Mouse (Mus musculus) spleen, adult 2 months (tissue): Measurements from ENCODE around the gene Lpin1.

Source experiments
- CTCF ChIP-seq: fragments of 200-500 bp; IDR thresholded peaks from 2 replicates; pipeline ENCODE4 v1.5.1; 2011; ENCODE audit warnings: mild to moderate bottlenecking, inconsistent platforms; ENCODE audit not compliant: insufficient read depth, insufficient read length, insufficient replicate concordance; ENCODE audit errors: extremely low read depth
- POLR2A ChIP-seq: fragments of 200-500 bp; IDR thresholded peaks from 2 replicates; pipeline ENCODE4 v1.6.1; 2011; ENCODE audit warnings: low read depth, low read length, inconsistent platforms

- TF ChIP-seq CTCF: no peak
- no peak for TF ChIP-seq POLR2A
Observed at GRCm38 (mm10) chr12:16526862-16527261, 83.9 kb downstream of the Lpin1 start.
